In genomic region chr11:76042882-76043281, GRCm38 (mm10) we compare ENCODE assay signal across 9 mouse cellular contexts. TPM values are rescaled to one million over a fixed set of nuclear protein-coding genes. Genes with fewer than 3 reads are reported as not detected.
A peak's percentile ranks its signal among the peaks of the same experiment; 100 is the strongest.
DNase-seq lines count a peak whose midpoint lies in the region; TF ChIP-seq lines count a peak whose summit lies in the region.
"Had no signal": no experiment of that assay in that cellular context is flagged by ENCODE, and none has a peak within 500 bp of the region (broad histone marks: within the 10 kb centered on the region; RNA-seq: fewer than 3 reads in every experiment).

No protein-coding gene starts in this region.

- no peak overlapping the region for H3K27ac ChIP-seq in heart, embryonic 10.5 days
- H3K27ac ChIP-seq in left cerebral cortex, adult 2 months = peak overlapping the region; percentile 29; the same call in 1 of the 2 replicates
- H3K27ac ChIP-seq: neural tube, embryonic 13.5 days had no signal

- intact Hi-C loops in left cerebral cortex, adult 2 months (cut with DNase I) = loop anchor here (5.0 kb wide), 1 partner anchor 176 kb away; no protein-coding TSS in a partner anchor

- H3K4me1 ChIP-seq in heart, embryonic 10.5 days = peaks cover 23% of the 10 kb centered on the region

- TF ChIP-seq CTCF in left cerebral cortex, adult 2 months (IDR thresholded peaks at IDR 0.05) = no peak

- H3K27me3 ChIP-seq in heart, embryonic 10.5 days (ENCODE audit: insufficient read depth, poor library complexity, severe bottlenecking) = no peaks in the 10 kb centered on the region
- H3K27me3 ChIP-seq: neural tube, embryonic 13.5 days had no signal

- H3K36me3 ChIP-seq in heart, embryonic 10.5 days = peaks cover 15% of the 10 kb centered on the region

- no peaks in the 10 kb centered on the region for H3K9me3 ChIP-seq in heart, embryonic 10.5 days
- H3K9me3 ChIP-seq: neural tube, embryonic 13.5 days had no signal

- no peak overlapping the region for H3K4me3 ChIP-seq in heart, embryonic 10.5 days
- H3K4me3 ChIP-seq in left cerebral cortex, adult 2 months = no peak overlapping the region
- H3K4me3 ChIP-seq: neural tube, embryonic 13.5 days had no signal

- DNase-seq in heart, adult 11 months = peak; percentile 99
- DNase-seq in heart, embryonic 10.5 days (ENCODE audit: low spot score) = no peak
- DNase-seq in heart, adult 8-10 months (ENCODE audit: low spot score) = peak; percentile 86
- peak; percentile 45 to 58 for DNase-seq in left cerebral cortex, adult 2 months (ENCODE audit: extremely low spot score in 1 of 2, low spot score in 2 of 2)
- peak; percentile 67 to 70 for DNase-seq in right cerebral cortex, adult 2 months (ENCODE audit: low spot score in 2 of 2)
- DNase-seq in urinary bladder, adult 2 months (ENCODE audit: low spot score) = no peak
- DNase-seq in thymus, postnatal 4 days = no peak
- no peak for DNase-seq in neural tube, embryonic 10.5 days (ENCODE audit: extremely low spot score, low spot score)

- 26% methylated on average over 5 of the region's 5 CpGs for WGBS in heart, embryonic 10.5 days

RNA-seq across cellular contexts. Expression of gene Rflnb, which starts 15.3 kb away (rescaled TPM):
- polyA plus RNA-seq in heart, embryonic 10.5 days (2016; fragmentation: Nextera tagmentation; extraction: Ambion mirVana) = 8.4 and 13.3 TPM in 2 replicates
- total RNA-seq in heart, adult 8-10 months (2022) = 10 to 100 TPM; 21.5 to 40.9 (median 26.7) TPM
- 1 to 10 TPM; 8.5 to 9.7 TPM for total RNA-seq in left cerebral cortex, adult 2 months (2021)
- polyA plus RNA-seq in urinary bladder, adult 2 months (2012; rRNA removed) = 23.1 and 25.6 TPM in 2 replicates

RNA-seq across cellular contexts. Expression of gene 1700016K19Rik, which starts 43.2 kb away (rescaled TPM):
- polyA plus RNA-seq in heart, embryonic 10.5 days (2016; fragmentation: Nextera tagmentation; extraction: Ambion mirVana) = 0.16 TPM in 1 of 2 replicates, not detected in the other
- not detected for total RNA-seq in heart, adult 8-10 months (2022)
- 1 to 10 TPM; 2.7 to 3.9 TPM for total RNA-seq in left cerebral cortex, adult 2 months (2021)
- 0.59 and 0.81 TPM in 2 replicates for polyA plus RNA-seq in urinary bladder, adult 2 months (2012; rRNA removed)

Comparison
In these comparisons a context has a peak if more than half of its experiments do, and no peak if none do; other contexts are left out.
1. DNase-seq: peak in heart, adult 11 months (single experiment), heart, adult 8-10 months (single experiment), left cerebral cortex, adult 2 months (2 of 2) and right cerebral cortex, adult 2 months (2 of 2); none in heart, embryonic 10.5 days (single experiment), urinary bladder, adult 2 months (single experiment), thymus, postnatal 4 days (single experiment) and neural tube, embryonic 10.5 days (single experiment).